Mouse (Mus musculus) skeletal muscle tissue, adult 2 months (tissue): ENCODE measurements at regions not wholly inside any gene's neighbourhood (a gene's known extent, or its start where the extent isn't known, plus 50 kb on each side); places are given as distances from the start of the nearest gene placed in this dataset.

Experiments
- DNase-seq: peaks from one replicate; pipeline ENCODE4 v3.0.0-alpha.2; 2012; ENCODE audit warnings: low read depth, low spot score

GRCm38 (mm10) chr13:107394451-107394850 lies 372.5 kb upstream of the Kif2a start:
- no peak for DNase-seq

- DNase-seq = no peak
These were observed 367.7 kb upstream of the Kif2a start for GRCm38 (mm10) chr13:107389535-107390150.

GRCm38 (mm10) chr13:107389074-107389473 lies 367.1 kb upstream of the Kif2a start:
- DNase-seq = no peak

- DNase-seq = no peak
These were observed 356.1 kb upstream of the Kif2a start for GRCm38 (mm10) chr13:107378076-107378475.

- DNase-seq = no peak
These were observed 350.7 kb upstream of the Kif2a start for GRCm38 (mm10) chr13:107372666-107373065.

- DNase-seq = no peak
These were observed 350.0 kb upstream of the Kif2a start for GRCm38 (mm10) chr13:107371616-107372582.

- DNase-seq = no peak
These were observed 345.7 kb upstream of the Kif2a start for GRCm38 (mm10) chr13:107367639-107368038.

GRCm38 (mm10) chr13:107365766-107366165 lies 343.8 kb upstream of the Kif2a start:
- no peak for DNase-seq

- no peak for DNase-seq
These were observed 343.3 kb upstream of the Kif2a start for GRCm38 (mm10) chr13:107365241-107365640.

GRCm38 (mm10) chr13:107362806-107363687 lies 341.1 kb upstream of the Kif2a start:
- no peak for DNase-seq

- DNase-seq = no peak
These were observed 319.0 kb upstream of the Kif2a start for GRCm38 (mm10) chr13:107340802-107341364.

- DNase-seq = no peak
These were observed 316.2 kb upstream of the Kif2a start for GRCm38 (mm10) chr13:107338111-107338510.

GRCm38 (mm10) chr13:107337111-107337510 lies 315.2 kb upstream of the Kif2a start:
- no peak for DNase-seq

GRCm38 (mm10) chr13:107329348-107329747 lies 307.4 kb upstream of the Kif2a start:
- DNase-seq = no peak

GRCm38 (mm10) chr13:107325707-107326495 lies 304.0 kb upstream of the Kif2a start:
- no peak for DNase-seq

GRCm38 (mm10) chr13:107314746-107315145 lies 292.8 kb upstream of the Kif2a start:
- no peak for DNase-seq

- DNase-seq = no peak
These were observed 287.2 kb upstream of the Kif2a start for GRCm38 (mm10) chr13:107308958-107309639.

GRCm38 (mm10) chr13:107308404-107308803 lies 286.5 kb upstream of the Kif2a start:
- no peak for DNase-seq

- no peak for DNase-seq
These were observed 285.0 kb upstream of the Kif2a start for GRCm38 (mm10) chr13:107306958-107307357.

- no peak for DNase-seq
These were observed 284.3 kb upstream of the Kif2a start for GRCm38 (mm10) chr13:107306232-107306631.
